Mouse (Mus musculus) testis, adult 2 months (tissue): ENCODE results near the gene Gm13694. TPM values are rescaled to one million over a fixed set of nuclear protein-coding genes. Genes with fewer than 3 reads are reported as not detected.

Source experiments
- H3K27ac ChIP-seq: fragments of 200-500 bp; 2 replicates; pipeline ENCODE4 v1.5.1; 2012; ENCODE audit warnings: low read depth, low read length; ENCODE audit not compliant: control insufficient read depth, insufficient read depth
- H3K27me3 ChIP-seq: fragments of 200-500 bp; 2 replicates; pipeline ENCODE4 v1.6.1; 2012; ENCODE audit warnings: mild to moderate bottlenecking, low read length, moderate library complexity; ENCODE audit not compliant: control insufficient read depth, insufficient read depth
- H3K36me3 ChIP-seq: fragments of 200-500 bp; 2 replicates; pipeline ENCODE4 v1.6.1; 2012; ENCODE audit warnings: mild to moderate bottlenecking, low read length; ENCODE audit not compliant: control insufficient read depth, insufficient read depth
- H3K4me1 ChIP-seq: fragments of 200-500 bp; 2 replicates; pipeline ENCODE4 v1.6.1; 2012; ENCODE audit warnings: low read length; ENCODE audit not compliant: control insufficient read depth, insufficient read depth
- H3K4me3 ChIP-seq: fragments of 200-500 bp; 2 replicates; pipeline ENCODE4 v1.5.1; 2012; ENCODE audit warnings: low read depth, mild to moderate bottlenecking, low read length, moderate library complexity, mixed read lengths; ENCODE audit not compliant: control insufficient read depth
- CTCF ChIP-seq: fragments of 200-500 bp; IDR thresholded peaks from 2 replicates; pipeline ENCODE4 v1.5.1; 2012; ENCODE audit warnings: low read depth, mild to moderate bottlenecking, inconsistent platforms, low read length, moderate library complexity; ENCODE audit not compliant: control insufficient read depth, insufficient read depth, insufficient replicate concordance
- POLR2A ChIP-seq: fragments of 200-500 bp; IDR thresholded peaks from 2 replicates; pipeline ENCODE4 v1.6.1; 2012; ENCODE audit warnings: low read depth, mild to moderate bottlenecking, inconsistent platforms, low read length, moderate library complexity; ENCODE audit not compliant: control insufficient read depth
- polyA plus RNA-seq: library from polyadenylated mRNA; depleted of rRNA; stranded (reverse); fragments of >200 nt; gene quantifications from 2 replicates; pipeline ENCODE4 v1.2.3, GENCODE M21; 2012; rRNA removed

Gene Gm13694
- polyA plus RNA-seq, 1 experiment, result 0.06 TPM

- Histone ChIP-seq H3K4me1 (no peaks in the 10 kb centered on the region), H3K4me3 (no peak overlapping the region), H3K36me3 (no peaks in the 10 kb centered on the region), H3K27me3 (no peaks in the 10 kb centered on the region), H3K27ac (no peak overlapping the region)
- TF ChIP-seq CTCF, result no peak
- no peak for TF ChIP-seq POLR2A
Observed at GRCm38 (mm10) chr2:84021930-84022329, 43.2 kb downstream of the Gm13694 start.

GRCm38 (mm10) chr2:84022905-84023304 lies 44.2 kb downstream of the Gm13694 start:
- no peaks in the 10 kb centered on the region for H3K36me3 ChIP-seq
- no peaks in the 10 kb centered on the region for H3K27me3 ChIP-seq
- H3K27ac ChIP-seq, result no peak overlapping the region
- H3K4me1 ChIP-seq, result no peaks in the 10 kb centered on the region
- no peak overlapping the region for H3K4me3 ChIP-seq
- no peak for TF ChIP-seq CTCF
- TF ChIP-seq POLR2A, result no peak

GRCm38 (mm10) chr2:84023319-84023718 lies 44.6 kb downstream of the Gm13694 start:
- Histone ChIP-seq H3K4me3 (no peak overlapping the region), H3K27me3 (no peaks in the 10 kb centered on the region), H3K36me3 (no peaks in the 10 kb centered on the region), H3K27ac (no peak overlapping the region), H3K4me1 (no peaks in the 10 kb centered on the region)
- TF ChIP-seq POLR2A (no peak), CTCF (no peak)

GRCm38 (mm10) chr2:84025217-84025616 lies 46.5 kb downstream of the Gm13694 start:
- Histone ChIP-seq H3K27ac (no peak overlapping the region), H3K27me3 (no peaks in the 10 kb centered on the region), H3K4me1 (no peaks in the 10 kb centered on the region), H3K36me3 (no peaks in the 10 kb centered on the region), H3K4me3 (no peak overlapping the region)
- TF ChIP-seq POLR2A (no peak), CTCF (no peak)

Other genes with a start within 250 kb of the Gm13694 start
- gene Fam171b, start 166.3 kb upstream of the Gm13694 start, polyA plus RNA-seq, result 0.10 and 0.11 TPM in 2 replicates
- 50.4 and 63.8 TPM in 2 replicates for gene Zswim2, start 37.7 kb upstream of the Gm13694 start, polyA plus RNA-seq
- gene Gm13698, start 23.2 kb upstream of the Gm13694 start, polyA plus RNA-seq, result 0.06 and 0.07 TPM in 2 replicates
- 0.06 and 0.07 TPM in 2 replicates for gene Gm13693, start 17.4 kb upstream of the Gm13694 start, polyA plus RNA-seq
- 0.06 and 0.07 TPM in 2 replicates for gene Gm13695, start 11.6 kb upstream of the Gm13694 start, polyA plus RNA-seq
- 0.06 and 0.07 TPM in 2 replicates for gene Gm13696, start 5.8 kb upstream of the Gm13694 start, polyA plus RNA-seq
- 0.06 and 0.07 TPM in 2 replicates for gene Gm13697, start 5.8 kb downstream of the Gm13694 start, polyA plus RNA-seq
- gene Gm13691, start 11.6 kb downstream of the Gm13694 start, polyA plus RNA-seq, result 0.06 TPM in 2 replicates